Mouse (Mus musculus) lung, embryonic 16.5 days (tissue): ENCODE measurements around the gene Rassf7. TPM values are rescaled to one million over a fixed set of nuclear protein-coding genes. Genes with fewer than 3 reads are reported as not detected.
A peak's percentile ranks its signal among the peaks of the same experiment; 100 is the strongest.

Experiments used
- ATAC-seq: fragments of 200-750 bp; cut with Nextera tagmentation; 2 replicates; pipeline ENCODE4 v1.8.0; 2017; ENCODE audit warnings: low read depth, mild to moderate bottlenecking, moderate library complexity
- H3K27ac ChIP-seq: fragments of 300-500 bp; sonication (generic); 2 replicates; pipeline ENCODE4 v1.5.1; 2014; ENCODE audit warnings: mild to moderate bottlenecking, control low read depth, low read length
- H3K27me3 ChIP-seq: fragments of 300-500 bp; sonication (generic); 2 replicates; pipeline ENCODE4 v1.6.1; 2014; ENCODE audit warnings: low read depth, low read length, mixed read lengths; ENCODE audit not compliant: control insufficient read depth, insufficient read depth
- H3K36me3 ChIP-seq: fragments of 300-500 bp; sonication (generic); 2 replicates; pipeline ENCODE4 v1.6.1; 2014; ENCODE audit warnings: low read length; ENCODE audit not compliant: control insufficient read depth, insufficient read depth
- H3K4me1 ChIP-seq: fragments of 300-500 bp; sonication (generic); replicated peaks from 2 replicates; pipeline ENCODE4 v1.6.1; 2014; ENCODE audit warnings: low read length, mixed read lengths; ENCODE audit not compliant: control insufficient read depth, insufficient read depth
- H3K4me2 ChIP-seq: fragments of 300-500 bp; sonication (generic); 2 replicates; pipeline ENCODE4 v1.6.1; 2014; ENCODE audit warnings: low read depth, low read length, control low read depth
- H3K4me3 ChIP-seq: fragments of 300-500 bp; sonication (generic); 2 replicates; pipeline ENCODE4 v1.5.1; 2014; ENCODE audit warnings: mild to moderate bottlenecking, low read length, control low read depth
- H3K9ac ChIP-seq: fragments of 300-500 bp; sonication (generic); 2 replicates; pipeline ENCODE4 v1.6.1; 2014; ENCODE audit warnings: low read length, control low read depth
- H3K9me3 ChIP-seq: fragments of 300-500 bp; sonication (generic); 2 replicates; pipeline ENCODE4 v1.6.1; 2016; ENCODE audit warnings: low read length; ENCODE audit not compliant: control insufficient read depth
- WGBS: fragments of 180-500 bp; shearing (Covaris S2); extraction: QIAGEN DNeasy Blood & Tissue Kit; methylation state at CpG from one replicate; pipeline ENCODE4 v1.1.7; 2014; 5-methylcytosine and 5-hydroxymethylcytosine counted together
- polyA plus RNA-seq: library from polyadenylated mRNA; unstranded; fragments of >200 nt; fragmentation: Nextera tagmentation; extraction: Ambion mirVana; gene quantifications from 2 replicates; pipeline ENCODE4 v1.2.1, GENCODE M21; 2015

The Rassf7 gene
- polyA plus RNA-seq, 1 experiment from 2014 or later: 69.4 TPM

DNA sequence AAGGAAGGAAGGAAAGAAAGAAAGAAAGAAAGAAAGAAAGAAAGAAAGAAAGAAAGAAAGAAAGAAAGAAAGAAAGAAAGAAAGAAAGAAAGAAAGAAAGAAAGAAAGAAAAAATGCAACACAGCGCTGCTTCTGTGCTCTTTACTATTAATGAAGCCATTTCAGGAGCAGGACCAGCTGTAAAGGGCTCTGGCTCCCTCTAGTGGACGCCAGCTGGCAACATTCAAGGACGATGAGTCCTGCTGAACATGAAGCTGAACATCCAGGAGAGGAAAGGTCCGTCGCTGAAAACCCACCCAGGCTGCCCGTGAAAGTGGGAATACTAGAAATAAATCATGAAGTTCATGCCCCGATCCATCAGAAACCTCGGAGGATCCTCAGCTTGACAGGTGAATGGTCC, 39.5 kb upstream of the Rassf7 start:
- no peak for ATAC-seq
- peaks cover 10% of the 10 kb centered on the region for H3K4me1 ChIP-seq
- H3K4me3 ChIP-seq: no peak overlapping the region
- H3K36me3 ChIP-seq: no peaks in the 10 kb centered on the region
- H3K27me3 ChIP-seq: no peaks in the 10 kb centered on the region; the same call in 1 of the 2 replicates
- H3K27ac ChIP-seq: no peak overlapping the region
- no peak overlapping the region for H3K4me2 ChIP-seq
- H3K9ac ChIP-seq: no peak overlapping the region; the same call in 1 of the 2 replicates
- no peaks in the 10 kb centered on the region for H3K9me3 ChIP-seq
- WGBS: 1% methylated on average over 8 of the region's 8 CpGs

- peaks cover 17% of the 10 kb centered on the region for H3K4me1 ChIP-seq
- peaks cover 35% of the 10 kb centered on the region for H3K36me3 ChIP-seq
- no peak overlapping the region for H3K4me3 ChIP-seq
- no peaks in the 10 kb centered on the region for H3K27me3 ChIP-seq
- WGBS: 66% methylated on average over 3 of the region's 3 CpGs
- H3K9ac ChIP-seq: no peak overlapping the region
- no peak overlapping the region for H3K4me2 ChIP-seq
- no peak for ATAC-seq
- H3K27ac ChIP-seq: no peak overlapping the region
- H3K9me3 ChIP-seq: no peaks in the 10 kb centered on the region
These were observed 27.5 kb upstream of the Rassf7 start for GRCm38 (mm10) chr7:141188194-141188593.

GRCm38 (mm10) chr7:141188733-141189132, 26.9 kb upstream of the Rassf7 start:
- Histone ChIP-seq H3K4me2 (no peak overlapping the region), H3K9ac (no peak overlapping the region), H3K36me3 (peaks cover 35% of the 10 kb centered on the region), H3K27ac (no peak overlapping the region), H3K9me3 (no peaks in the 10 kb centered on the region), H3K4me3 (no peak overlapping the region), H3K4me1 (peaks cover 17% of the 10 kb centered on the region), H3K27me3 (no peaks in the 10 kb centered on the region)
- WGBS: 91% methylated on average over 3 of the region's 3 CpGs
- no peak for ATAC-seq

- no peak for ATAC-seq
- Histone ChIP-seq H3K9me3 (no peaks in the 10 kb centered on the region), H3K4me1 (peaks cover 19% of the 10 kb centered on the region), H3K36me3 (peaks cover 35% of the 10 kb centered on the region), H3K27ac (no peak overlapping the region), H3K27me3 (no peaks in the 10 kb centered on the region), H3K9ac (no peak overlapping the region), H3K4me3 (no peak overlapping the region), H3K4me2 (no peak overlapping the region)
- 90% methylated on average over 3 of the region's 3 CpGs for WGBS
These were observed 25.4 kb upstream of the Rassf7 start for GRCm38 (mm10) chr7:141190220-141190619.

GRCm38 (mm10) chr7:141191036-141191435, 24.6 kb upstream of the Rassf7 start:
- H3K4me1 ChIP-seq: peaks cover 19% of the 10 kb centered on the region
- no peak overlapping the region for H3K4me2 ChIP-seq
- 68% methylated on average over 14 of the region's 14 CpGs for WGBS
- H3K27ac ChIP-seq: 0 out of 2 replicates have a peak overlapping the region, but pooled peaks have one; percentile 22
- H3K9me3 ChIP-seq: no peaks in the 10 kb centered on the region
- no peaks in the 10 kb centered on the region for H3K27me3 ChIP-seq
- H3K9ac ChIP-seq: no peak overlapping the region
- no peak overlapping the region for H3K4me3 ChIP-seq
- H3K36me3 ChIP-seq: peaks cover 35% of the 10 kb centered on the region
- ATAC-seq: no peak

GRCm38 (mm10) chr7:141191796-141192685, 23.6 kb upstream of the Rassf7 start:
- Histone ChIP-seq H3K36me3 (peaks cover 35% of the 10 kb centered on the region), H3K4me1 (peaks cover 19% of the 10 kb centered on the region), H3K27ac (no peak overlapping the region), H3K27me3 (peaks cover 3% of the 10 kb centered on the region; the same call in 1 of the 2 replicates), H3K4me3 (peak overlapping the region; percentile 94), H3K9me3 (no peaks in the 10 kb centered on the region), H3K9ac (peak overlapping the region; percentile 97; the same call in 1 of the 2 replicates), H3K4me2 (peak overlapping the region; percentile 87)
- ATAC-seq: no peak
- 84% methylated on average over 24 of the region's 24 CpGs for WGBS

GRCm38 (mm10) chr7:141192776-141193347, 22.8 kb upstream of the Rassf7 start:
- Histone ChIP-seq H3K27ac (peak overlapping the region; percentile 88), H3K4me1 (peaks cover 19% of the 10 kb centered on the region), H3K36me3 (peaks cover 35% of the 10 kb centered on the region), H3K27me3 (peaks cover 4% of the 10 kb centered on the region; the same call in 1 of the 2 replicates), H3K4me2 (peak overlapping the region; percentile 87), H3K4me3 (peak overlapping the region; percentile 94), H3K9ac (peak overlapping the region; percentile 97), H3K9me3 (no peaks in the 10 kb centered on the region)
- peak; percentile 5; the same call in 1 of the 2 replicates for ATAC-seq
- 22% methylated on average over 12 of the region's 12 CpGs for WGBS

DNA sequence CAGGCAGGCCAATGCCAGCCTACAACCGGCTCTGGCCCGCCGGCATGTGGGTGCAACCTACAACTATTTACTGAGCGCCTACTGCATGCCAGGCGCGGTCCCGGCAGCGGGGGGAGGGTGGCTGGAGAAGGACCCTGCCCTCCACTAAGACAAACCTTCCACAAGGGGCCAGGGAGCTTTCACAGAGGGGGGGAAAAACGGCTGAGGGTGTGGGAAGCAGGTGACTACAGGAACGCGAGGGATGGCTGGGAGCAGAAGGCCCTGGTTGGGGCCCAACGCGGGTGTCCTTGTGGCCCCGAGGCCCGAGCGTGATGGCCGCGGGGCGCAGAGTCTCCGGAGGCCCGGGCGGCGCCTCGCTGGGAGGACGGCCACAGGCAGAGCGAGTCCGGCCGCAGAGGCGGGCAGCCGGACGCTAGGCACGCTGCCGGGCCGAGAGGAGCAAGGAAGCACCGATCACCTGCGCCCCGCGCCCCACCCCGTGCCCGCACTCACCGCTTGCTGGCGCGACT, 22.3 kb upstream of the Rassf7 start:
- WGBS: 0% methylated on average over 39 of the region's 43 CpGs
- ATAC-seq: peak; percentile 23

DNA sequence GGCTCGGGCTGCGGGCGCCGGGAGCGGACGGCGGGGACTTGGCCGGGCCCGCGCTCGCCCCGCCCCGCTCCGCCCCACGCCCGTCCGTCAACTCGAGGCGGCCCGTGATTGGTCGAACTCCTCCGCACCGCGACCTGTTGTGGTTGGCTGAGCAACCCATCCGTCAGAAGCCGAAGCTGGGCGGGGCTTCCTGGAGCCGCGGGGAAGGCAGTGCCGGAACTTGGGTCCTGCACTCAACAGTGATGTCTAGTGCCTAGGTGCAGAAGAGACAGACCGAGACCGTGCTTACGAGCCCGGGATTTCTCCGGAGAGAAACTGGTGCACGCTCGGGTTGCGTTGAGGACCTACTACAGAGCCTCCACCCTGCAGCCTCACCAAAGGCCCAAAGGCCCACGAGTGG, 21.7 kb upstream of the Rassf7 start, which contains the start of the genes Hras and Lrrc56:
TSS of gene Hras (minus strand) at position 58 of the 400 bp plus-strand sequence.
TSS of gene Lrrc56 (plus strand) at position 210 of the 400 bp plus-strand sequence.
- H3K4me1 ChIP-seq: peaks cover 19% of the 10 kb centered on the region
- peak within 1 kb of the TSS; percentile 94 for H3K4me3 ChIP-seq
- peaks cover 4% of the 10 kb centered on the region; the same call in 1 of the 2 replicates for H3K27me3 ChIP-seq
- no peaks in the 10 kb centered on the region for H3K9me3 ChIP-seq
- H3K9ac ChIP-seq: peak within 1 kb of the TSS; percentile 97
- peak within 1 kb of the TSS; percentile 96 for H3K4me2 ChIP-seq
- peaks cover 33% of the 10 kb centered on the region for H3K36me3 ChIP-seq
- ATAC-seq: peak; percentile 97
- peak within 1 kb of the TSS; percentile 88 for H3K27ac ChIP-seq
- under 1% methylated on average over 31 of the region's 39 CpGs for WGBS

More for the DNA sequence above, 22.3 kb upstream of the Rassf7 start:
- peak overlapping the region; percentile 94 for H3K4me3 ChIP-seq
- no peaks in the 10 kb centered on the region for H3K9me3 ChIP-seq
- H3K4me2 ChIP-seq: peak overlapping the region; percentile 87
- peaks cover 4% of the 10 kb centered on the region; the same call in 1 of the 2 replicates for H3K27me3 ChIP-seq
- peaks cover 19% of the 10 kb centered on the region for H3K4me1 ChIP-seq
- peaks cover 35% of the 10 kb centered on the region for H3K36me3 ChIP-seq
- H3K9ac ChIP-seq: peak overlapping the region; percentile 97
- H3K27ac ChIP-seq: peak overlapping the region; percentile 88
